Mouse (Mus musculus) gastrocnemius, adult 8-10 months (tissue): ENCODE measurements at regions not wholly inside any gene's neighbourhood (a gene's known extent, or its start where the extent isn't known, plus 50 kb on each side); places are given as distances from the start of the nearest gene placed in this dataset.

Source experiments
- DNase-seq, 2 experiments: peaks; one replicate each; pipeline ENCODE4 v3.0.0; 2022; ENCODE audit warnings: low spot score in 2 of 2

GRCm38 (mm10) chr16:50852081-50852480, 261.1 kb upstream of the Ccdc54 start:
- DNase-seq: no peak

- DNase-seq: no peak
Measured at GRCm38 (mm10) chr16:50847693-50848092, 256.7 kb upstream of the Ccdc54 start.

GRCm38 (mm10) chr16:50846505-50846904, 255.6 kb upstream of the Ccdc54 start:
- DNase-seq: no peak

GRCm38 (mm10) chr16:50841677-50842580, 251.0 kb upstream of the Ccdc54 start:
- DNase-seq: peak; percentile 10 to 52

DNA sequence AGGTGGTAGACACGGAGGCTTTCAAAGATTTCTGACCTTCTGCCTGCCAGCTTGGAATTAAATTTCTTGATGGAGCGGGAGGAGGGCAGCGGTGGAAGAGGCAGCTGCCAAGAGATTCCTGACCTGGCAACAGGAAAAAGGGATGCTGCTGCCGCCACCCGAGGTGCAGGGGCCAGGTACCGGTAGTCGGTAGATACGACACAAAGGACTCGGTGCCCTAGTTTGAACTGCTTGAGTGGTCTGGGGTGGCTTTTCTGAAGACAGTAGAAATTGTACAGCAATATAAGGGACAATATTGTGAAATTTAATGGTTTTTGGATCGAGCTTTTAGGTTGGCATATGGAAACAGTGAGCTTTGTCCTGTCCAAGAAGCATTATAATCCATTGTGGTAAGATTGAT, 250.3 kb upstream of the Ccdc54 start:
- no peak for DNase-seq

DNA sequence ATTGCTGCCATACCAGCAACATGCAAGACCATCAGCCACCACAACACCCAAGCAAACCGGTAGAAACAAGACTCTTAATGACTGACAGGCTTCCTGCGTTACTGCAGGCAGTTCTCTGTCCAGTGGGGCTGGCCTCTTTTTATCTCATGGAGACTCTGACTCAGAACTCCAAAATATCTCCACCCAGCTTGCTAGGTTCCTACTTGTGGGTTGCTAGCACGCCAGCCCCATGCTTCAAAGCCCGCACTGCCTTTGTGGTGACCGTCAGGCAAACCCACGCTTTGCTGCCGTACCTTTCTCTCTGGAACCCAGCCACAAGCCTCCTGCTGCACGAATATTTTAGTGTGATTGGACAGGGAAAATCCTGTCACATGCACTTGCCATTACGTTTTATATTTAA, 248.7 kb upstream of the Ccdc54 start:
- DNase-seq: no peak

- DNase-seq: no peak
Measured at GRCm38 (mm10) chr16:50837416-50837815, 246.5 kb upstream of the Ccdc54 start.

DNA sequence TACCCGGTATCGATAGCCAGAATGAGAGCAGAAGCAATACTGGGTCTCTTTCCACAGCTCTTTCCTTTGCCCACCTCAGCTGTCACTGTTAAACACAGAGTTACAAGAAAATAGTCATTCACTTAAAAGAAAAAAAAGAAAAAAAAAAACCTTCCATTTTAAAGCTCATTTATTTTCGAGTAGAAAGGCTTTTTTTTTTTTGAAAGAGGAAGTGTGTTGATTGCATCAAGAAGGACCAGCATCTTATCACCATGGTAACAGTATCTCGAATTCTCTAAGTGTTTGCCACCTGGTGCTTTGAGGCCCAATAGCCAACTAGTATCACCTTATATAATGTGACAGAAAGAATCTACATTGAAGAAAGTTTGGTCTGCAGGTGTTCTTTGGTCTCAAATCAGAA, 245.5 kb upstream of the Ccdc54 start:
- no peak for DNase-seq

- no peak for DNase-seq
Measured at GRCm38 (mm10) chr16:50833357-50833756, 242.4 kb upstream of the Ccdc54 start.

DNA sequence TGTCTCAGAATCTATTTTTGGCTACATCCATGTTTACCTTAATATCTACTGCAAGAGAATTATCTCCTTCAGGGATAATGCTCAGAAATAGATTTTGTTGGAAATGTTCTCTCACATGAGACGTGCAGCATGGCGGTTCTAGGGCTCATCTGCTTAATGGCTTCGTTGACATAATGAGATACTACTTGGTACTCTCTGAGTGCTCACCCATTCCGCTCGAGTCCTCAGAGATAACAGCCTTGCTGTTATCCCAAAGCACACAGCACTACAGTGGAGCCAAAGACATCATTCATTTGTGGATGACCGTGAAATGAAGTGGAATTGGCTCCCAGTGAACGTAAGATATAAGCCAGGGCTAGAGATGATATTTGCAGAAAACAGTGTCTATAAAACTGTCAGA, 231.4 kb upstream of the Ccdc54 start:
- no peak for DNase-seq

DNA sequence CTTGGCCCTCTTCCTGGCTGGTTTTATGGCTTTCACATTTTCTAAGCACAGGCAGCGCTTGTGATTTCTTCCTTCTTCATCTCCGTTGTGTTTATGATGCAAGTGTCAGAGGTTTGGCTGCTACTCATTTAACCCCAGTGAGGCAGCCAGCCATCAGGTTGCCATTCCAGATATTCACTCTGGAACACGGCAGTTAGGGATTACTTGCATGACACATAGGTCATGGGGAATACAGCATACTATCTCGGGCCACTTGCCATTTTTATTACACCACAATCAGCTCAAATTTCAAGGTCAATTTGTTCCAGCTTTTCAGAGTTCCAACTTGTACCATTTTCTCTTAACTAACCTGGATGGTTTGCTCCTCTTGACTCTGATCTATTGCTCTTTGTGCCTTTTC, 223.7 kb upstream of the Ccdc54 start:
- no peak for DNase-seq

DNA sequence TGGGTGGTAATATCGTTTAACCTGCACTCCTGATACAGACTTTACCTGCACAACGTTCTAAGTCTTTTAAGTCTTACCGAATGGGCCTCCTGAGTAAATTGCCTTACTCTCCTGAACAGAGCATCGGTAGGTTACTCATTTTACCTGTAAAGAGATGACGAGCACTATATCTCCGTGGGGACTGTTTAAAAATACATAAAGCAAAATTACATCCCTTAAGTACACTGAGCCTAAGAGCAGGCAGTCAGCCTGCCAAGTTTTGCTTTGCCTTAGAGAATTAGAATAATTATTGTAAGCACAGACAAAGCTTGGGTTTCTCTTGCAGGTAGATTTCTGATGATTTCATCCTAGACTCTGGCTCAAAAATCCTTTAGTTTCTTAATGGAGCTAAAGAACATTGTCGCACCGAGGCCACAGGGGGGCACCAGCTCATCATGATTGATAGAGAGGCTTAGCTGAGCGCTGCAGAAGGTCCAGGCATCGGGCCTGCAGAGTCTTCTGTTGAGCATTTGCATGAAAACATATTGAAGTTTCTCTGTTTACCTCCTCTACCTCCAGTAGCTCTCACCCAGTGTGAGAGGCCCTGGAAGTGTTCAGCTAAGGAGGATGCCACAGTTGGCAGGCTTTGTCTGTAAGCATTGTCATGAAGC, 208.3 kb upstream of the Ccdc54 start:
- no peak for DNase-seq

DNA sequence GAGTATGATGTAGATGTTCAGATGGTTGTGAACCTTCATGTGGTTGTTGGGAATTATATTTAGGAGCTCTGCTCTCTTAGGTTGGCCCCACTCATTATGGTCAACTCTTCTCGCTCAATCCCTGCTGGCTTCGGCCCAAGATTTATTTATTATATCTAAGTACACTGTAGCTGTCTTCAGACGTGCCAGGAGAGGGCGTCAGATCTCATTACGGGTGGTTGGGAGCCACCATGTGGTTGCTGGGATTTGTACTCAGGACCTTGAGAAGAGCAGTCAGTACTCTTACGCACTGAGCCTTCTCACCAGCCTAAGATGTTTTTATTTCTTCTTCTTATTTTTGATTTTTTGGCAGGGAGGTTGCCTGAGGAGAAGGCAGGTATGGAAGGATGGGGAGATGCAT, 207.1 kb upstream of the Ccdc54 start:
- no peak for DNase-seq

DNA sequence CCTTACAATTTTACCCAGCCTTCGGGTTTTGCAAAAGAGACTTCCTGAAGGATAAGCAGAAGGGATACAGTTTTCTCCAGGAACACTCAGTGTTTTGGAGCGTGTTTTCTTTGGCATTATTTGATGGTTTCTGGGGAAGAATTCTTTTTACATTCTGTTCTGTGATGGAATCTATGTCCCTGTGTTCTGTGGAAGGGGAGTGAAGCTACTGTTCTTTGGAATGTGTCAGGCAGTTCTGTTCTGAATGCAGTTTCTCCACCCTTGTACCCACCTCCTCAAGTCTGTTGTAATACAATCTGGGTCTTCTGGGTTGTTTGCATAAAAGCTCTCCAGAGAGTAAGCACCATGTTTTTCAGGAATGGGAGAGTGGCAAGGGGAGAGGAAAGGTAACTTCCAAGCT, 202.0 kb upstream of the Ccdc54 start:
- DNase-seq: no peak

DNA sequence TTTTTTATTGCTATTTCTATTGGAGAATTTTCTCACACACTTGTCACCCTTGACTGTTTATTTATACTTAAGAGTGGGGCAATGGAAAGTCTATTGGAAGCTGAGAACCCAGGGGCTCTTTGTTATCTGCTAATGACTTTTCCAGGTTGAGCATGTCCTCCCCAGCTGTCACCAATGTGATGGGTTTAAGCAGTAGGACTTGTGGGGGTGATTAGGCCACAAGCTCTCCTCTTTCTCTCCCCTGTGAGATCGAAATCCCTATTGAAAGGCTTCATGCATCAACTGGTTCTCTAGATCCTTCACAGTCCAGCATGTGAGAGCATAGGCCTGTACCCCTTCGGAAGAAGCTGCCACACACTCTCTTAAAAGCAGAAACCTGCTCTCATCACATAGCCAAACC, 201.6 kb upstream of the Ccdc54 start:
- no peak for DNase-seq

DNA sequence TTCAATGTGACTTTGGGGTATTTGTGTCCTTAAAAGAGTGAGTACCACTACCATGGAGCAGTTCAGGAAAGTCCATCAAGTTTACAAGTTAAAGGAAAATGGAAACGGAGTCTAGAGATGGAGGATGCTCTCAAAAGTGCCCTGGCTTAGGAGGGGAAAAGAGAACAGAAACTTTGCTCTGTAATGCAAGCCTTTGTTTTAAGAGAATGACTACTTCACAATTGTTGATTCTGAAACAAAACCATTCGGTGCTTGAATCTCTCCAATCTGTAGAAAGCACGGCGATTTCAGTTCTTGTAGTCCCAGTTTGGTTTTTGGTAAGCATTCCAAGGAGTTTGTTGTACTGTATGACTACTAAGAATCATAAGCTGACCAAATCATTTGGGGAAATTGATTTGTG, 197.7 kb upstream of the Ccdc54 start:
- DNase-seq: no peak

GRCm38 (mm10) chr16:50786199-50786598, 195.2 kb upstream of the Ccdc54 start:
- DNase-seq: no peak

DNA sequence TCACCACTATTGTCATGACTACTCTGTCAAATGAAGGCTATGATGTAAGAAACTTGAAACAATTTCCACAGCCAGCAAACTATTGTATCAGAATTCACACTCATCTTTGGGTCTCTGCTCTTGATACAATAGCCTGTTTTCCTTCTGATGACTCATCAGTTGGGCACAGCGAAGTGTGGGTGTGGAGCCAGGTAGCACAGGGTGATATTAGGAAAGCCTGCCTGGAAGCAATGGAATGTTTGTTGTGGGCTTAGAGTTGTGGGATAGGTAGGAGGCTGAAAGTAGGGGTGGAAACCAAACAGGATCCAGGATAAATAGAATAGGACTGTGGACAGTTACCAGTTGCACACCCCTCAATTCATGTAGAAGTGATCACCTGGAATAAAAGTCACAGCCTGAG, 194.4 kb upstream of the Ccdc54 start:
- DNase-seq: no peak

DNA sequence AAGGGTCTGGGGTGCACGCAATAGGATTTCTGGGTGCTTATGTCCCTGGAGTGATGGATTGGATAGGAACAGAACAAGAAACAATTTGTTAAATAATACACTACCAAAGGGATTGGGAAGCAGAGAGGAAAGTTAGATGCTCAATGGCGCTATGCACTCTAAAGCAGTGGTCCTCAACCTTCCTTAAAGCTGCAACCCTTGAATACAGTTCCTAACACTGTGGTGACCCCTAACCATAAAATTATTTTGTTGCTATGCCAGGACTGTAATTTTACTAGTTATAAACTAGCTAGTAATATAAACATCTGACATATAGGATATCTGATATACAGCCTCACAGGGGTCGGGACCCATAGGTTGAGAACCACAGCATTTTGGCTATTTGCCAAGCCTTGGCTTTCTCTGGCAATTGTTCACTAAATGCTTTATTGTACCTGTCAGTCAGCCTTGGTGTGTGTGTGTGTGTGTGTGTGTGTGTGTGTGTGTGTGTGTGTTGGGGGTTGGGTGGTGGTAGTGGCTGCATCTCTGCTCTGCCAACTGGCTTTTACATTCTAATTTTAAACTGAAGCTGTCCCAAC, 193.8 kb upstream of the Ccdc54 start:
- DNase-seq: no peak

DNA sequence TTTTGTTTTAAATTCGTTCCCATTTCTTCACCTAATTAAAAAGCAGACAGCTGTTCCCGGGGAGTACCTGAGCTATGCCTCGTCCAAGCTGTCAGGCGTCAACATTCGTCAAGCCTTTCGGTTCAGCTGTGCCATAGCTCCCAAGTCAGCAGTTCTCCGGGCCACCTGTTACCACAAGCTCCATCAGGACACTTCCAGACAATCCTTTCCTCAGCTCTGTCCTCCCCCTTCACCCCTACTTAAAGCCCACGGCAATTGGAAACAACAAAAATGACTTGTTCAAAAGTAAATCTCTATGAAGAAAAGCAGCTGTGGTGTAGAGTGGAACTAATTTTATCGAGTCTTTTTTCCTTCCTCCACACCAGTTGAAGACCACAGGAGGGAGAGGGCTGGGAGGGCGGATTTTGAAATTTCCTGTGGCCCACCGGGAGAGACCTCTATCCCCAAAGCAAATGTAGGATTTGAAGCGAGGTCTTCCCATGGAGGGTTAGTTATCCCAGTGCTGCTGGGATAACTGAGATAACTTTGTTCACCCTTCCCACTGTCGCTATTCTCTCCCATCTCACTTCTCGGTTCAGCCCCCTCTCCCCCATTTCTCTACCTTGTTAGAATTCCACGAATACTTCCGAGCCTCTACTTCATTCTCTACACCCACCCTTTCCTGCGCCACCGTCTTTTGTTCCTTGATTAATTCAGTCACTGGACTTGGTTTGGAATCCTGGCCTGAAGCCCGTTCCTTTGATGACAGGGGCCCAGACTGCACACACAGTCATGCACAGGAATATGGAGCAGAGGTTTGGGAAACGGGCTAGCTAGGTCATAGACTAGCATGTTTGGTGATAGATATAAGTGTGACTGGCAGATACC, 193.1 kb upstream of the Ccdc54 start:
- no peak for DNase-seq

DNA sequence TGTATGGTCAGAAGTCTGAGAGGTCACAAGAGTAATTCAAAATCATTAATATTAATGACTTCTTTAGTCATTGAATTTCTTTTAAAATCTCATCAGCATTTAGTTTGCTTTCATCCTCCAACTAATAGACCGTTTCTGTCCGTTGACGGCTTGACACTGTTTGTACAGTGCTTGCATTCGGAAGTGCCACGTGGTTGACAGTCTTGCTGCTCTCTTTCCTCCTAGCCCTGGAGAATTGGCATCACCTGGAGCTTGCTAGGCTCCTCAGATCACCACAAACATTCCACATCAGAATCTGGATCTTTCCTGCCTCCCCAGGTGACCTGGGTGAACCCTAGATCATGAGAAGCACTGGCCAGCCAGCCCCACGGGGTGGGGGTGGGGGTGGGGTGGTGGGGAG, 192.3 kb upstream of the Ccdc54 start:
- DNase-seq: no peak
